Mouse (Mus musculus): Measurements from ENCODE around the gene Inhbe. TPM values are rescaled to one million over a fixed set of nuclear protein-coding genes. Genes with fewer than 3 reads are reported as not detected.

Inhbe gene
- polyA plus RNA-seq, 1 experiment = not detected

GRCm38 (mm10) chr10:127336952-127337351, 17.3 kb downstream of the Inhbe start:
- Histone ChIP-seq H3K36me3 (ENCODE audit: control insufficient read depth, insufficient read depth, low read length, poor library complexity, severe bottlenecking) (peaks cover 4% of the 10 kb centered on the region; the same call in 1 of the 2 replicates), H3K27ac (ENCODE audit: insufficient read depth, low read length) (peak overlapping the region; percentile 88), H3K4me1 (ENCODE audit: control insufficient read depth, insufficient read depth, low read length) (peaks cover 2% of the 10 kb centered on the region), H3K27me3 (ENCODE audit: control insufficient read depth, insufficient read depth, low read length, poor library complexity, severe bottlenecking) (no peaks in the 10 kb centered on the region), H3K4me3 (ENCODE audit: low read depth, low read length) (peak overlapping the region; percentile 43), H3K9ac (ENCODE audit: low read depth, poor library complexity, severe bottlenecking) (peak overlapping the region; percentile 88), H3K9me3 (replicated peaks; ENCODE audit: control insufficient read depth, insufficient read depth, low read length, poor library complexity, severe bottlenecking) (no peaks in the 10 kb centered on the region)
- TF ChIP-seq POLR2A (IDR thresholded peaks at IDR 0.05; ENCODE audit: insufficient read depth, low read length) (no peak), CTCF (IDR thresholded peaks at IDR 0.05; ENCODE audit: low read depth, low read length) (no peak), EP300 (IDR thresholded peaks at IDR 0.05; ENCODE audit: insufficient read depth, low read depth, low read length) (peak; percentile 74)

DNA sequence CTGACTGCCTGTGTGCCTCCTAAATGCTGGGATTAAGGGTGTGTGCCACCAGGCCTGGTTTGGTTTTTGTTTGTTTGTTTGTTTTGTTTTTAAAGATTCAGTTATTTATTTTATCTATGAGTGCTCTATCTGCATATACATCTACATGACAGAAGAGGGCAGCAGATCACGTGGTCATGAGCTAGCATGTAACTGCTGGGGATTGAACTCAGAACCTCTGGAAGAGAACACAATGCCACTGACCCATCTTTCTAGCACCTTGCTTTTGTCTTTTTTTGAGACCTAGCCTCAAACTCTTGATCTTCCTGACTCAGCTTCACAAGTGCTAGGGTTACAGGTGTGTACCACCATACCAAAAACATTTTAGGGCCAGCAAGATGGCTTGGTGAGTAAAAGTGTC, 18.9 kb downstream of the Inhbe start:
- TF ChIP-seq EP300 (IDR thresholded peaks at IDR 0.05; ENCODE audit: insufficient read depth, low read depth, low read length) (no peak), POLR2A (IDR thresholded peaks at IDR 0.05; ENCODE audit: insufficient read depth, low read length) (no peak), CTCF (IDR thresholded peaks at IDR 0.05; ENCODE audit: low read depth, low read length) (no peak)

DNA sequence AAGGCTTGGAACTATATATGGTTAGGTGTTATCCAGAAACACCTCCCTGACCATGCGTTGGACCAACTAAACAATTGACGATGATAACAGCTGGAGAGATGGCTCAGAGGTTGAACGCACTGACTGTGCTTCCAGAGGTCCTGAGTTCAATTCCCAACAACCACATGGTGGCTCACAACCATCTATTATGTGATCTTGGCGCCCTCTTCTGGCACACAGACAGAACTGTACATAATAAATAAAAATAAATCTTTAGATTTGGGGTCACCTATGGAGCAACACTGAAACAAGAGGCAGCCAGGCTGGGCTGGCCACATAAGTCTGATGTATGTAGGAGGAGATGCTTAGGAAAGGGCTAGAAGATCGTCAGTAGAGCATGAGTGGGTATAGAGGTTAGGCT, 21.1 kb downstream of the Inhbe start:
- H3K4me3 ChIP-seq (ENCODE audit: low read depth, low read length) = peak overlapping the region; percentile 1; the same call in 1 of the 2 replicates
- H3K9me3 ChIP-seq (replicated peaks; ENCODE audit: control insufficient read depth, insufficient read depth, low read length, poor library complexity, severe bottlenecking) = no peaks in the 10 kb centered on the region
- no peaks in the 10 kb centered on the region for H3K27me3 ChIP-seq (ENCODE audit: control insufficient read depth, insufficient read depth, low read length, poor library complexity, severe bottlenecking)
- H3K4me1 ChIP-seq (ENCODE audit: control insufficient read depth, insufficient read depth, low read length) = peaks cover 2% of the 10 kb centered on the region
- peak; percentile 51 for TF ChIP-seq CTCF (IDR thresholded peaks at IDR 0.05; ENCODE audit: low read depth, low read length)
- no peak for TF ChIP-seq EP300 (IDR thresholded peaks at IDR 0.05; ENCODE audit: insufficient read depth, low read depth, low read length)
- TF ChIP-seq POLR2A (IDR thresholded peaks at IDR 0.05; ENCODE audit: insufficient read depth, low read length) = no peak
- 0 out of 2 replicates have a peak overlapping the region, but pooled peaks have one; percentile 3 for H3K27ac ChIP-seq (ENCODE audit: insufficient read depth, low read length)
- peaks cover 9% of the 10 kb centered on the region; the same call in 1 of the 2 replicates for H3K36me3 ChIP-seq (ENCODE audit: control insufficient read depth, insufficient read depth, low read length, poor library complexity, severe bottlenecking)
- no peak overlapping the region for H3K9ac ChIP-seq (ENCODE audit: low read depth, poor library complexity, severe bottlenecking)

More for the DNA sequence above, 18.9 kb downstream of the Inhbe start:
- Histone ChIP-seq H3K4me1 (ENCODE audit: control insufficient read depth, insufficient read depth, low read length) (peaks cover 2% of the 10 kb centered on the region), H3K4me3 (ENCODE audit: low read depth, low read length) (no peak overlapping the region), H3K9me3 (replicated peaks; ENCODE audit: control insufficient read depth, insufficient read depth, low read length, poor library complexity, severe bottlenecking) (no peaks in the 10 kb centered on the region), H3K27ac (ENCODE audit: insufficient read depth, low read length) (peak overlapping the region; percentile 88; the same call in 1 of the 2 replicates), H3K9ac (ENCODE audit: low read depth, poor library complexity, severe bottlenecking) (no peak overlapping the region), H3K36me3 (ENCODE audit: control insufficient read depth, insufficient read depth, low read length, poor library complexity, severe bottlenecking) (peaks cover 9% of the 10 kb centered on the region; the same call in 1 of the 2 replicates), H3K27me3 (ENCODE audit: control insufficient read depth, insufficient read depth, low read length, poor library complexity, severe bottlenecking) (no peaks in the 10 kb centered on the region)

- TF ChIP-seq CTCF (IDR thresholded peaks at IDR 0.05; ENCODE audit: low read depth, low read length) (peak; percentile 70), POLR2A (IDR thresholded peaks at IDR 0.05; ENCODE audit: insufficient read depth, low read length) (no peak)
- Histone ChIP-seq H3K36me3 (ENCODE audit: control insufficient read depth, insufficient read depth, low read length, poor library complexity, severe bottlenecking) (peaks cover 9% of the 10 kb centered on the region; the same call in 1 of the 2 replicates), H3K27ac (ENCODE audit: insufficient read depth, low read length) (0 out of 2 replicates have a peak overlapping the region, but pooled peaks have one; percentile 12), H3K9me3 (replicated peaks; ENCODE audit: control insufficient read depth, insufficient read depth, low read length, poor library complexity, severe bottlenecking) (no peaks in the 10 kb centered on the region), H3K4me1 (ENCODE audit: control insufficient read depth, insufficient read depth, low read length) (peaks cover 4% of the 10 kb centered on the region), H3K4me3 (ENCODE audit: low read depth, low read length) (peak overlapping the region; percentile 30), H3K27me3 (ENCODE audit: control insufficient read depth, insufficient read depth, low read length, poor library complexity, severe bottlenecking) (no peaks in the 10 kb centered on the region), H3K9ac (ENCODE audit: low read depth, poor library complexity, severe bottlenecking) (peak overlapping the region; percentile 32)
These were observed 21.9 kb downstream of the Inhbe start for GRCm38 (mm10) chr10:127332211-127332874.

GRCm38 (mm10) chr10:127330212-127330611, 24.0 kb downstream of the Inhbe start:
- TF ChIP-seq EP300 (IDR thresholded peaks at IDR 0.05; ENCODE audit: insufficient read depth, low read depth, low read length) = no peak
- TF ChIP-seq CTCF (IDR thresholded peaks at IDR 0.05; ENCODE audit: low read depth, low read length) = no peak
- no peak for TF ChIP-seq POLR2A (IDR thresholded peaks at IDR 0.05; ENCODE audit: insufficient read depth, low read length)
- Histone ChIP-seq H3K4me3 (ENCODE audit: low read depth, low read length) (no peak overlapping the region), H3K4me1 (ENCODE audit: control insufficient read depth, insufficient read depth, low read length) (peaks cover 3% of the 10 kb centered on the region), H3K9me3 (replicated peaks; ENCODE audit: control insufficient read depth, insufficient read depth, low read length, poor library complexity, severe bottlenecking) (no peaks in the 10 kb centered on the region), H3K9ac (ENCODE audit: low read depth, poor library complexity, severe bottlenecking) (no peak overlapping the region), H3K27ac (ENCODE audit: insufficient read depth, low read length) (no peak overlapping the region), H3K27me3 (ENCODE audit: control insufficient read depth, insufficient read depth, low read length, poor library complexity, severe bottlenecking) (no peaks in the 10 kb centered on the region), H3K36me3 (ENCODE audit: control insufficient read depth, insufficient read depth, low read length, poor library complexity, severe bottlenecking) (peaks cover 7% of the 10 kb centered on the region; the same call in 1 of the 2 replicates)
